Mouse (Mus musculus) kidney, adult 18-20 months (tissue): ENCODE measurements around the gene Syne1.

Source experiments
- DNase-seq: peaks from one replicate; pipeline ENCODE4 v3.0.0; 2021

Syne1 gene

GRCm38 (mm10) chr10:5551382-5551781 lies at the start of gene Syne1:
TSS of gene Syne1 (minus strand) at chr10:5551482.
- DNase-seq = no peak

GRCm38 (mm10) chr10:5600123-5600522 lies 48.8 kb upstream of the Syne1 start:
- peak; percentile 60 for DNase-seq

DNA sequence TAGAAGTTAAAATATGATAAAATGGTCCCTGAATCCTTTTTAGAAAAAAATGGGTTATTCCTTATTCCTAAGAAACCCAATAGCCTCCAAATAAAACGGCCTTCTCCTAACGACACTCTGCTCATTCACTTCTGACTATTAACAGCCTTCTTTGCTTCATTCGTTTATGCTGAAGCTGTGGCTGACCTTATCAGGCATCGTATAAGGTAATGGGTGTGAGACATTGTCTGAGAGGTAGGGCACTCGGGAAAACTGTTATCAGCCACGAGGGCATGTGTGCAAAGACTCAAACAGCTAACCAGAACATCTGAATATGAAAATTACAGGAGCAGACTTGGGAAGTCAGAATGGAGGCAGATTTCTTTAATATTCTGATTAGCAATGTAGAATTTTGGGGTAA lies 45.3 kb upstream of the Syne1 start:
- DNase-seq = no peak

DNA sequence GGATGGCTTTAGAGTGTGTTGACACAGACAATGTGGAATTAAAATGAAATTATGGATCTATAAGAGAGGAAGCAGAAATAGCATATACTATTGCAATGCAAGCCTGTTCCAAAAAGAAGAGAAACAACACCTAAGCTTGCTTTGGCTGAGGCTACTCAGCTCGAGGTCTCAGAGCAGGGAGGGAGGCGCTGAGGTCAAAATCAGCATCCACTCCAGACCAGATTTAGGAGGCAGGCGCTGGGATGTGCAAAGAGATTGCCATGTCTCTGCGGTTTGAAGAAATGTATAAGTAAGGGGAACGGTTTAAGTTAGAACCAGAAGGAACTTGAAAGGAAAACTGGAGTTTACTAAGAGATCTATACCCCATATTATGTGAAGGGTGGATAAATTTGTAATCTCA lies 43.2 kb upstream of the Syne1 start:
- DNase-seq = no peak

GRCm38 (mm10) chr10:5593464-5593863 lies 42.2 kb upstream of the Syne1 start, which contains the start of gene Myct1:
TSS of gene Myct1 (plus strand) at chr10:5593775.
- no peak for DNase-seq

DNA sequence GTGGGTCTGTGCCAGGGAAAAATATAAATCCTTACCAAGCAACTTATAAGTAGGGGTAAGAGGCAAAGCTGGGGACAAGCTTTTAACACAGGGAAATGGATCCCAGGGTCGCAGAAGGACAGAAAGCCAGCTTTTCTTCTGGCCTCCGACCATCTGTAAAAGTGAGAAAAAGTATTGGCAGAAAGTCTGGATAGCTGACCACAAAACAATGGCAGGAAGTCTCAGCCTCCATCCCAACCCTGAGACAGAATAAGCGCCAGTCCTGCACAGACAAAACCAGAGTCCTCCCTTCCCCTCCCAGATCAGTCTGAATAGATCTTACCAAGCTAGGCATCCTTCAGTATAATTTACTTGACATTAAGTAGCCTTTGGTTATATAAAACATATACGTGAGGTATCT lies 40.7 kb upstream of the Syne1 start:
- peak; percentile 31 for DNase-seq

DNA sequence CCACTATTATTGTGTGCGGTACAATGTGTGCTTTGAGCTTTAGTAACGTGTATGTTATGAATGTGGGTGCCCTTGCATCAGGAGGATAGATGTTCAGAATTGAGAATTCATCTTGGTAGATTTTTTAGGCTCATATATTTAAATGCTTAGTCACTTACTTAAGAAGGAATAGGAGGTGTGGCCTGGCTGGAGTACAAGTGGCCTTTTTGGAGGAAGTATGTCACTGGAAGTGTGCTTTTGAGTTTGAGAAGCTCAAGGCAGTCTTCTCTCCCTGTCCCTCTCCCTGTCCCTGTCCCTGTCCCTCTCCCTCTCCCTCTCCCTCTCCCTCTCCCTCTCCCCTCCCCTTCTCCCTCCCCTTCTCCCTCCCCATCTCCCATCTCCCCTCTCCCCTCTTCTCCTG lies 39.8 kb upstream of the Syne1 start:
- no peak for DNase-seq

- no peak for DNase-seq
These were observed 22.0 kb upstream of the Syne1 start for GRCm38 (mm10) chr10:5573328-5573727.

DNA sequence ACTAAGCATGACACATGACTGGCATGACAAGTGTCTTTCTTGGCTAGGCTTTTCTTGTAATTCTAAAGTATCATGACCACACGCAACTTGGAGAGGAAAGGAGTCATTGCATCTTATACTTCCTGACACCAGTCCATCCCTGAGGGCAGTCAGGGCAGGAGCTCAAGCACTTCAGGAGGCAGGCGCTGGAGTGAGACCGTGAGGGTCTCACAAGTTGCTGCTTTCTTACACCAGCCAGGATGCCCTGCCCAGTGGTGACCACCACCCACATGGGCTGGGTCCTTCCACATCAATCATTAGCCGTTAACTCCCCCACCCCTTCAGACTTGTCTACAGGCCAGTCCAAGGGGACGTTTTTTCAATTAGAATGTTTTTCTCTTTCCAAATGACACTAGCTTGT lies 20.1 kb upstream of the Syne1 start:
- no peak for DNase-seq

DNA sequence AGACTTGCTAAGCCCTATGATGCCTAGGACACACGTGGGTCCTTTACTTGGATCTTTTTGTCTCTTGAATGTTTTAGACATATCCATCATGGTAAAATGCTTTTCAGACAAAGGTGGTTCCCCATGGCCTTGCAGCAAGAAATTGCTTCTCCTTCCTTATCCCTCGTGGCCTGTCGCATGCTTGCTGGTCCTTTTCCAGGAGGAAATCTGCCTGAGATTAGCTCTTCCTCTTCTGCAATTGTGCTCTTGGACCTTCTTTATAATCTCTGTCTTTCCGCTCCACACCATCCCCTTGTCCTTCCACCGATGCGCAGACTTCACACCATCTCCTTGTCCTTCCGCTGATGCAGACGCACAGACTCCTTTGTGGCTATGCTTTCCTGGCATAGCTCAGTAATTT lies 18.8 kb upstream of the Syne1 start:
- no peak for DNase-seq

GRCm38 (mm10) chr10:5568991-5569390 lies 17.7 kb upstream of the Syne1 start:
- no peak for DNase-seq

DNA sequence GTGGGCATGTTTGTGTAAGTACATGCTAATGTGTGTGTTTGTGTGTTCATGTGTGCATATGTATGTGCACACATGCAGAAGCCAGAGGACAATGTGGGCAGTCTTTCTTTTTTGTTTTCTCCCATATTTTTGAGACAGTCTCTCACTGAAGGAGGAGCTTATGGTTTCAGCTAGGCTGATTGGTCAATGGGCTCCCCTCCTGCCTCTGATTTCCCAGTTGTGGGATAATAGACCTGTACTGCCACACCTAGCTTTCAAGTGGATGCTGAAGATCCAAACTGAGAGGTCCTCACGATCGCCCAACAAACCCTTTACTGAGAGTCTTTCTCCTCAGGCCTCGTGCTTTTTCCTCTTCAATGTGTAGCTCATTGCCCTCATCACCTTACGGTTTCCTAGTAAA lies 10.4 kb upstream of the Syne1 start:
- DNase-seq = no peak

- no peak for DNase-seq
These were observed 9.2 kb upstream of the Syne1 start for GRCm38 (mm10) chr10:5560526-5560925.

DNA sequence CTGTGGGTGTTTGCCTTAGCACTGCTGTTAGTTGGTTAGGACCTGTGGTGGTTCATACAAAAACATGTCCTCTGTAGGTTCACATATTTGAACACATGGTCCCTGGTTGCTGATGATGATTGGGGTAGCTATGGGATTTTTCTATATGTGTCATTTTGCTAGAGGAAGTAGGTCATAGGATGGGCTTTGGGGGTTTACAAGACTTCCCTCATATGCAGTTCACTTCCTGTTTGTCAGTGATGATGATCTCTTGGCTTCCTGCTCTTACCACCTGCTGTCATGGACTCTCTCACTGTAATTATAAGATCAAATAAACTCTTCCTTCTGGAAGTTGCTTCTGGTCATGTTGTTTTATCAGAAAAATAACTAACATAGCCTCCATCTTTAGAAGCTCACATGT lies 7.5 kb upstream of the Syne1 start:
- no peak for DNase-seq

DNA sequence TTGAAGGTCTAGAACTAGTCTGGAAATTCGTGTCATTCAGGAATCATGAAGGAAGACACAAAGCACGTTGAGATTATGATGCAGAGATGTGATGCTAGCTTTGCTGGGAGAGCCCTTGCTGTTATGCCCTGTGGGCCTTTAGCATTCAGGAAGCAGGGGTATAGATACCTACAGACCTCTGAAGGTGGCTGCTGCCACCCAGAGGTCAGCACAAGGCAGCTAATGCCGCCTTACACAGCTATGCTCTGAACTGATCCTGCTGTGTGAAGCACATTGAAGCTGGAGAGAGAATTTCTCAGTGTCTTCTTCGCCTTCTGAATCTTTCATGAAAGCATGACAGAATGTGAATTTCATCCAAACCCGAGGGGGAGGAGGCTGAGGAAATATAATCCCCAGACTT lies 3.7 kb upstream of the Syne1 start:
- no peak for DNase-seq

GRCm38 (mm10) chr10:5550168-5551021 lies 887 bp downstream of the Syne1 start:
- DNase-seq = peak; percentile 26

DNA sequence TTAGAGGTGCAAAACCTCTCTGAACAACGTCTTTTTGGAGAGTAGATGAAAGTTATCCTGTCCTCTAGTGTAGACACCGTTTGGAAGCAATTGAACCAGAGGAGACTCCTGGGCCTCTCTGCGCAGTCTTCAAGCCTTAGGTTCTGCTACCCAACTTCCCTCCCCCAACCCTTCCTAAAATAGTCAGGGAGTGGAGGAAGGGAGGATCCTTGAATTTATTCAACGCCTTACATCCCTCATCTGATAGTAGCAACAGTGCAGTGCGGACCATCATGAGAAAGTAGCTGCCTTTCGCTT lies 1.5 kb downstream of the Syne1 start:
- DNase-seq = no peak

DNA sequence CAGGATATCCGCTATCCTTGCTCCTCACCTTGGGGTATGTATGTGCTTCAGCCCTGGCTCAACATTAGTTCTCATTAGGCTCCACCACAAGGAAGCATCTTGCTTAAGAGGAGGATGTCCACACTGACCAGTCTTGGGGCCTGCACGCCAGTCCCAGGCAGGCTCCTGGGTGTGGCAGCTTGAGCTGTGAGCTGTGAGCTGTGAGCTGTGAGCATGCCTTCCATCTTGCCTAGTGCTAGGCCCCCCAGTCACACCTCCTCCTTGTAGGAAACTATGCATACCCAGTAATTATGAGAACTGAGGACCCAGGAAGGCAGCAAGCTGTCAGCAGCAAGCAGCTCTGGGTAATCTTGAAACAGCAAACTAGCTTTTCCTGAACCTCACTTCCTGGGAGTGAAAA lies 2.6 kb downstream of the Syne1 start:
- no peak for DNase-seq

GRCm38 (mm10) chr10:5547769-5548168 lies 3.5 kb downstream of the Syne1 start:
- no peak for DNase-seq

DNA sequence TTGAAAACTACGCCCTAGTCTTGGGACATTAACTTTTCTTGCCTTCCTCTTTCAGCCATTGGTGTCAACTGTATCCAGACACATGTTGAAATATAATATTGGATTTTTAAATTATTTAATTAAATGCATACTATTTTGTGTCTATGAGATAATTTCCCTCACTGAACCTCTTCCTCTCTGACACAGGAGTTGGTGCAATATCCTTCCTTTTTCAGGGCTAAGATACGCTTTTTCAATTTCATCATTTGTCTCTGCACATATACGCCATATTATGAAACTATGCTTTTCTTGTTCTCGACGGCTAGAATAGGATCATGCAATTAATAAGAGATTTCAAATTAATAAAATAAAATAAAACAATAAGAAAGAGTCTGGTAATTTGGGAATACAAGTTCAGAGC lies 4.9 kb downstream of the Syne1 start:
- DNase-seq = no peak

GRCm38 (mm10) chr10:5528284-5528683 lies 23.0 kb downstream of the Syne1 start:
- DNase-seq = no peak

GRCm38 (mm10) chr10:5527634-5528033 lies 23.6 kb downstream of the Syne1 start:
- no peak for DNase-seq

- DNase-seq = no peak
These were observed 28.4 kb downstream of the Syne1 start for GRCm38 (mm10) chr10:5522904-5523303.

DNA sequence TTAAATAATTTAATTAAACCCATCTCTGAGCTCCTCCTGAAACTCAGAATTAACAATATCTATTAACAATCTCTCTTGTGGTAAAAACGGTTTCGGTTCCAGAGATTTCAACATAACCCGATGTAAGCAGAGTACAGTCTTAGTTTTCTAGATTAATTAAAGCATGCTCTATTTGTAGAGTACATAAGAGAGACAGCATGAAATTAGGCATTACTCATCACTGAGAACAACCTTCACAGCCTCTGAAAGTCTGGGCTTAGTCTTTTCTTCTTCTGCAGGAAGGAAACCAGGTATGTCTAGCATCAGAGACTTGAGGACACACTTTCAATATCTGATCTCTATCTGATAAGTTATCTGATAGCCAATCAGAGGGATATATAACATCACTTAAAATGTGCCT lies 29.0 kb downstream of the Syne1 start:
- DNase-seq = no peak

DNA sequence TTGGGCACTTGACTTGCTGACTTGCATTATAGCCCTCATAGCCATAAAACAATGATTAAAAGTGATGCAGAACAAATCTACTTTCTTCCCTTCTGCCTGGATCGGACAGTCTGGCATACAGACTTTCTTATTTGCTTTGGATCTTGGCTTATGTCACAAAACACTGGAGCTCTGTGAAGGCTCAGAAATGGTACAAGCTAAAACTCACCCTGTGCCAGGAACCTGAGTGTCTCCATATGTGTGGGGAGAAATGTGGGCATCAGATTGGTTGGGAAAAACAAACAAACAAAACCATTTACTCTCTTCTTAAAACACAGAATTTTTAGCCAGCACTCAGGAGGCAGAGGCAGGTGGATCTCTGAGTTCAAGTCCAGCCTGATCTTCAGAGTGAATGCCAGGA lies 30.6 kb downstream of the Syne1 start:
- DNase-seq = no peak
